Mouse (Mus musculus) cerebellum, postnatal 10 days (tissue): ENCODE results near the gene Efna5.
A peak's percentile ranks its signal among the peaks of the same experiment; 100 is the strongest.

ENCODE experiments used
- DNase-seq, 2 experiments: peaks; one replicate each; pipeline ENCODE4 v3.0.0; 2021; ENCODE audit warnings: mixed read lengths in 2 of 2

Efna5 gene

DNA sequence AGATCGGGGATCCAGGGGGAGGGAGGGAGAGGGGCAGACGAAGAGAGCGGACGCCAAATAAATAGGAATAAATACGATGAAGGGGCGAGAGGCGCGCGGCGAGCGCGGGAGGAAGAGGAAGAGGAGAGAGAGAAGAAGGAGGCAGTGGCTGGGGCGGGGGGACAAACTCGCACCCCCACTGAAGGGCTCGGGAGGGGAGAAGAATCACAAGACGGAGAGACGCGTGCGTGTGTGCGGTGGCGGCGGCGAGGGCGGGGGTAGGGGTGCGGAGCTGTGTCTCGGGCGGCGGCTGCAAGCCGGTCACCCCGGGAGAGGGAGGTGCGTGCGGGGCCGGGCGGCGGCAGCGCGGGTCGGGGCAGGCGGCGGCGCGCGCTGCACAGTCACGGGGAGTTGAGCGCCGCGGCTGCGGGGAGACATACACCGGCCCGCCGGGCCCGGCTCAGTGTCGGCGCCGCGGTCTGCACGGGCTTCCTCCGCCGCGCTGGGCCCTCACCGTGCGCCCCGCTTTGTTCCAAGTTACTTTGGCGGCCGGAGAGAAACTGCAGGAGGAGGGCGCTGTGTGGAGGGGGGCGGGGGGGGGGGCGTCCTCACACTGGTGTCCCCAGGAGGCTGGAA is at the start of gene Efna5:
Efna5 (minus strand) TSS at position 142 of the 615 bp plus-strand sequence.
- peak; percentile 69 to 74 for DNase-seq

DNA sequence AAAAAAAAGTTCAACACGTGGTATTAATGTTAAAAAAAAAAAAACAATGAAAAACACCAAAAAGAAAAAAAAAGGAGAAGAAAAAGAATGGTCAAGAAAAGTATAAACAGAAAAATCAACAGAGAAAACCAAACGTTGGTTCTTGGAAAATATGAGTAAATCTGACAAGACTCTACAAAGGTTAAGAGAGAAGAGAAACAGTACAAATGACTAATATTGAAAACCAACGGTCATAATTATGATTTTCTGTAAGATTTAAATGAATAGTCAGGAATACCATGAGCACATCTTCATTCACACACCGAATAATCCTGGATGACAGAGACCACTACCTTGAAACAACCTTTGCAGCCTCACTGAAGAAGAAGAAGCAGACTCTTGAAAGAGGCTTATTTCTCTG is 34.2 kb upstream of the Efna5 start:
- DNase-seq: no peak

DNA sequence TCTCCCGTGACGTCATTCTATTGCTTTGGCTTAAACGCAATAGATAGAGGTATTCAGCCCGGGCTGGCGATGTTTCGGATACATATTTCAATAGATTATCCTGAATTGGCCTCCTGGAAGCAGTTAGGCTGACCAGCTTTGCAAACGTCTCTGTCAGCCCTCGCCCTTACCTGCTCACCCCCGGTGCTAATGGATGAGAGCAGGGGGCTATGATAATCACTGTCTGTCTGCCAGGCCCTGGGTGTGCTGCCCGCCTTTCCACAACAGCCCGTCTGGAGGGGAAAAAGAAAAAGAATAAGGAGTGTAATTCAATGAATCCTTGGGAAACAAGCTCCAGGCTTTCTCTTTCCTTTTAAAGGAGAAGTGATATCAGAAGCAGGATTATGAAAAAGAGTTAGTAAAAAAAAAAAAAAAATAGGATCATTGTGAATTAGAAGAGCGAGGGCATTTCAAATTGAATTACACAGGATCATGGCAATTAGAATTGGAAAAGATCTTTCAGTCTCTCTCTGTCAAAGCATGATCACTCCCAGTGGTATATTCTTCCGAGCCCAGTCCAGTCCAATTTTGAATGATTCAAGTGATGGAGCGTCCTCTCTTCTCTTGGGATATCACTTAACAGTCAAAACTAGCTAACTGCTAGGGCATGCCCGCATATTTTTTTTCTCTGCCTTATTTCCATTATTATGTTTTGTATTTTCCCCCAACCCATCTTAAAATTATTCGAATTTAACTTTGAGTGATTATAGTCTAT is 24.8 kb upstream of the Efna5 start:
- peak in 1 of 2 experiments; percentile 10 for DNase-seq

DNA sequence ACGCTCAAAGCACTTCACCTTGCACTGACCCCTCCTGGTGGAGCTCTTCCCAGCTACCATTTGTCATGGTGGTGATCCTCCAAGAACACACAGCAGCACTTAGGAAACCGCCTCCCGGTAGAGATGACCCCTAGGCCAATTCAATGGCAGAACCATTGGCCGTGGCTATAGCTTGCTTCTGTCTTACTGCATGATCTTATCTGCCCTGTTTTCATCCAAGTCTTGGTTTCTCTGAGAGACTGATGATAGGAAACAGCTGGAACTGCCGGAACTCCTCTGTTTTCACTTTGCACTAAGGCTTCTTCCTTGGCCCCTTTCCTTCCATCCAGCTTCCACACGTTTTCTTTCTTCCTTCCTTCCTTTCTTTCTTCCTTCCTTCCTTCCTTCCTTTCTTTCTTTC is 17.9 kb upstream of the Efna5 start:
- no peak for DNase-seq

GRCm38 (mm10) chr17:62889991-62890390 is 8.9 kb upstream of the Efna5 start:
- no peak for DNase-seq

DNA sequence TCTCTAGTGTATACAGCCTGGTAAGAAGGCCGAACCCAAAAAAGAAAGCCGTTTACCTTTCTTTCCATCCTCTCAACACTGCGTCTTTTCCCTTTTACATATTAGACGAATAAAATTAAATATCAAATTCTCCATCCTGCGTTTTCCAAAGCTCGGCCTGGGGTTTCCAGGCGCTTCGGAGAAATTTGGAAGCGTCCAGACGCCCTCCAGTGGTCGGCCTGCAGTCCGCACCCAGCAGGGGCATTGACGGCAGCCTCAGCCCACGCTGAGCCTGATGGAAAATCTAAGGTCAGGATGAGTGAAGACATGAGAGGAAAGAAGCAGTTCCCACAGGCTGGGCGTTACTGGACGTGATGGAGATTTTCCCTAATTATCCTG is 3.0 kb upstream of the Efna5 start:
- peak; percentile 94 for DNase-seq

DNA sequence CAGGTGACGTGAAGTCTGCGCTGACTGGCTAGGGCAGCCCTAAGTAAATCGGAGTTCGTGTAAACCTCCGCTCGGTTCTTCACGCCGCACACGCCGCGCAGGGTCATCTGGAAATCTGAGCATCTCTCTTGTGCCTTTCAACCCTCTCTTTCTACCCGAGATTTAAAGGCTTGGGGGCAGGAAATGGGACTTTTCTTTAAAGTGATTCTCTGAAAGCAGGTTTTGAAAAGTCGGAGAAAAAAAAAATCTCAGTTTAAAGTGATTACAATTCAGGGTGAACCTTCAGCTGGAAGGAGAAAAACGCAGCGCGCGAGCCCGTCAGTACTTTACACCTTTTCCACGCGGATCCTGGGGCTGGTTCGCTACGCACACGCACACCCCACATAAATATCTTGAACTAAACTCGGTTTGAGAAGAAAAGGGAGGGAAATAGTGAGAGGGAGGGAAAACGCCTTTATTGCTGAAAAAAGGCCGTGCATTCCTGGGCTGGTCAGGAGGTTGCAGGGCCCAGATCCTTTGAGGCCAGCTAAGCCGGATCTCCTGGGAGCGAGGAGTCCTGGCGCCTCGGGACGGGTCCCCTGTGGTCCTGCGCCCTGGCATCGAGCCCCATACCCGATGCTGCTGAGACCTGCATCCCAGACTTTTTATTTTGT is 2.5 kb upstream of the Efna5 start:
- peak; percentile 76 to 78 for DNase-seq

DNA sequence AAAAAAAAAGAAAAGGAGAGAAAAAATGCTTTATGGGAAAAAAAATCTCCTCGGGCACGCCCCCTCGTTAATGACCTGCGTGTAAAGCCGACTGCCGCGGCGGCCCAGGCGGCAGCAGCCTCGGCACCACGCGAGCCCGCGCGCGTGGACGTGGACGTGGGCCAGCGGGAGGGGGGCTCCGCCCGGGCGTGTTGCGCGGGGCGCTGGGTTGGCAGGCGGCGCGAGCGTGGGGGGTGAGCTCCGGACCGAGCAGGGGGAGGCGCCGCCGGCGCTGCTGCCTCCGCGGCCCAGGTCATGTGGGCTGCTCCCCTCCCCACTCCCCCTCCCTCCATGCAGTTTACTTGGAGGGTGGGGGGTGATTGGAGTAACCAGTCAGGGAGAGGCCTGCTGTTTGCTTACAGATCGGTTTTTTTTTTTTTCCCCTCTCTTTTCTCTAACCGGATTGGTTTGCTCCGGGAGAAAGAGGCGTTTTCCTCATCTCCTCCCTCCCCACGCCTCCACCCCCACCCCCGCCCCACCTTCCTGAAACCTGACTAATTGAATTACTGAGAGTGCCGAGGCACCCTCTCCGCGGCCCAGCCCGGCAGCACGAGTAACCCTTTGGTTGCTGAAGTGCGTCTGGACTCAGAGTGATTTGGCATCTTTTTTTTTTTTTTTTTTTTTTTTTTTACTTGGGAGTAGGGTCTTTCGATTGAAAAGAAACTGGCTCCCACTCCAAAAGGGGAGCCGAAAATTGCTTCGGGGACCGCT is 1.8 kb upstream of the Efna5 start:
- peak; percentile 90 to 94 for DNase-seq

DNA sequence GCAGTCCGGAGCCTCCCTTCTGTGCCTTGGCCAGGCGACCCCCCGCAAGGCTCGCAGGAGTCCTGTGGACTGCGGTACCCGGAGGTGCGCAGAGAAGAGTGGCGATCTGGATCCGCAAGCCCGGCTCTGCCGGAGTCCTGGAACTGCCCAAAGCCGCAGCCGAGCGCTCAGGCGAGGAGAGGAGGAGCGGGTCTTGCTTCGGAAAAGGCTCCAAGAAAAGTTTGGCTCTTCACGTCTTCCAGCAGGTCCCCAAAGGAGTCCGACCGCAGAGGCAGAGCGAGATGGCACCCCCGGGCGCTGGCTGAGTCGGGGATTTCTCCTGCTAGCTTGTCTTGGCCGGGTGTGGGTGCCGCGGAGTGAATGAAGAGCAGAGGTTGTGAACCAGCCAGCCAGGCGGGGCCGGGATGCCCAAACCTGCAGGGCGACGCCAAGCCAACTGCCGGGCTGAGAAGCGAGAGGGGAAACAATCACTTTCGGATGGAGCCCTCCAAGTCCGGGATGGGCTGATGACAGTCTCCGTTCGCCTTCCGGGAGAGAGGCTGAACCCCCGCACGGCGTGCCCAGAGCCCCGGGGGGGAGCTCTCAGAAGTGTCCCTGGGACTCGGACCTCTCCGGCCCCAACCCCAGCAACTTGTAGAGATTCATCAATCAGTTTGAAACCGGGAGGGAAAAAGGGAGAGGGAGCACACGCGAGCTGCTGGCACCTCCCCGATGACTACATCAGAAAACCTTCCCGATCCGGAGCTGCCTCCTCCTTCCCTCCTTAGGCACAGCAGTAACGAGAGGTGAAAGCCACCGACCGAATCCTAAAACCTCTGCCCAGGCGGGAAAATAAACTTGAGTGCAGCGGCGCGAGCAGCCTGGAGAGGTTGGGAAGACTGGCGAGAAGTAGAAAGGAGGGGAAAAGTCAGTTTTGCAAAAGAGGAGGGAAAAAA is 941 bp upstream of the Efna5 start:
- peak; percentile 69 for DNase-seq

- DNase-seq: peak; percentile 75 to 79
Measured at GRCm38 (mm10) chr17:62880311-62881175, 574 bp downstream of the Efna5 start.

GRCm38 (mm10) chr17:62879526-62880310 is 1.4 kb downstream of the Efna5 start:
- DNase-seq: peak; percentile 59 to 71

- no peak for DNase-seq
Measured at GRCm38 (mm10) chr17:62875727-62876126, 5.4 kb downstream of the Efna5 start.

- no peak for DNase-seq
Measured at GRCm38 (mm10) chr17:62871928-62872327, 9.2 kb downstream of the Efna5 start.

DNA sequence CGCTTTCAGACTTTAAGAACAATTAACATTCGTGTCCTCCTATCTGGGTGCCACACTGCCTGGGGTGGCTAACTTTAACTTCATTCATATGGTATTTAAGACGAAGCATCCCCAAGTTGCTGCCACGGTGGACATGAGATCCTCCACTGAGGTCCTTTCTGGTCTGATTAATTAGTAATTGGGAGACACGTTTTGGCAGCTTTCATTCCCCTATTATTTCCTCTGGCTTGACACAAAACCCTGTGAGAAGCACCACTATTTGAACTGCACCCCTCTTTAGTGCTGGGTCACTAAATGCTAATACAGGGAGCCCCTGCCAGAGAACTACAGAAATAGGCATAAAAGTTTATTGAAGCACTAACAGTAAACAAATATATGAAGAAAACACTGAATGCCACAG is 9.9 kb downstream of the Efna5 start:
- no peak for DNase-seq

DNA sequence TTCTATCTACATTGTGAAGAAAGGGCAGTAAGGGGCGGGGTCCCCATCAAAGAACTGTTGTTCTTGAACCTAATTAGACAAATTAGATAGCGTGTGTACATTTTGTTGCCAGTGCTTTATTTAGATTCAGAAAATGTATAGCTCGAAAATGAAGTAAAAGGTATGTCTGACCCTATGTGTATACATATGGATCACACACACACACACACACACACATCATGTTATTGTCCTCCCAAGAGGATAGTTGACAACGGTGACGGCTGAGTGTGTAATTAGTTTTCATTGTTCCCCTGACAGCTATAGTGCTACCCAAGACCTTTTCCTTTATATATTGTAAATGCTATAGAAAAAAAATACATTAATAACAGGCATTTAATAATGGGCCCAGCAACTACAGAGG is 10.7 kb downstream of the Efna5 start:
- DNase-seq: no peak

DNA sequence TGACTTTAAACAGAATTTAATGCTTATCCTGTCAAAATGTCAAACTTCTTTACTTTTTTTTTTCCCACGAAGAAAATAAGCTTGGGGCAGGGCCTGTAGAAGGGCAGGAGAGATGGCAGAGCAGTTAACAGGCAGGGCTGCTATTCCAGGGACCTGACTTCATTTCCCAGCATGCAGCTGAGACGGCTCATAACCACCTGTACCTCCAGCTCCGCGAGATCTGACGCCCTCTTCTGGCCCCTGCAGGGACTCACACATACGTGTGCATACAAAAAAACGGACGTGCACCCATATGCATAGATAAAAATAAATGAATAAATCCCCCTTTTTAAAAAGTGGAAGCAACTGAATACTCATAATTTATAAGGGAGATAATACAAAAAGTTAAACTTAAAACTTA is 16.2 kb downstream of the Efna5 start:
- DNase-seq: no peak

DNA sequence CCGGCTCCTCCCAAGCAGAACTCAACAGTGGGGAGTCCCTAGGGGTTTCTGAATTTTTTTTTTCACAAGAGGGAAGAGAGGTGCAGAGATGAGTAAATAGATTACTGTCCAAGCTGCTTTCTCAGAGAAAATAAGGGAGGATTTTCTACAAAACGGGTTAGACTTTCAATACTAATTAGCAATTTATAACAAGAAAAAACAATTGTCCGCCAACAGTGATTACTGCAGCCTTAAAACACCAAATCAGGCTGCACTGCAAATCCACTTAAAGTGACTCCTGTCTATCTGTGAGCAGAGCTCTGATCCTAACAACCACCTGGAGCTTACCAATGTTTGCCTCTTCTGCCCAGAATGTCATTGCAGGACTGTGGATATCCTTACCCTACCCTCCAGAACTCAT is 18.1 kb downstream of the Efna5 start:
- no peak for DNase-seq

DNA sequence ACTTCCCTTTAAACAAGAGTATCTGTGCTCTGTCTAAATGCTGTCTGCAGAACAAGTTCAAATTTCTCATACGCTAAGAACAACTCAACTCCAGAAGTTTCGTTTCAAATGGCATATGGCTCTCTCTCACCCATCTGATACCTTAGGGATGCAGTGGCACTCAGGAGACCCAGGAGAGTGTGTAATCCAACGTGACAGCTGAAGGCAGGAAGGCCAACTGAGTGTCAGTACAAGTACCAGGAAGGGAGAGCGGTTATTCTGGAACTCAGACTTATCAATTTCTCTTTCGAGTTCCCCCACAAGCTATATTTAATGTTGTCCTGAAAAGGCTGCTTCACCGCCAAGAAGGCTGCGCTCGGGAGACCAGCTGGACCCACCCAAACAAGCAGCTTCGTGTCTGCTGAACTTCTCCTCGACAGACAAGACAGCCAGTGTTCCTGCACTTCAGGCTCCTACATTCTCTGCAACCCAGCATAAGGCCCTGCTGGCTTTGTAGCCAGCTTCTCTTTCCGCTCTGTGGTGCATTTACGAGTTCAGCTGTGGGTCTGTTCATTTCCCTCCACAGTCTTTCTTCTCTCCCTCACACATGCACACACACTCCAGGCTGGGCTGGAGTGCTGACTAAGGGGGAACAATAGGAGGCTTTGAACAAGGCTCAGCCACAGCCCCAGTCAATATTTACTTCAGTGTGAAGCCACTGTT is 18.7 kb downstream of the Efna5 start:
- peak; percentile 49 to 53 for DNase-seq

DNA sequence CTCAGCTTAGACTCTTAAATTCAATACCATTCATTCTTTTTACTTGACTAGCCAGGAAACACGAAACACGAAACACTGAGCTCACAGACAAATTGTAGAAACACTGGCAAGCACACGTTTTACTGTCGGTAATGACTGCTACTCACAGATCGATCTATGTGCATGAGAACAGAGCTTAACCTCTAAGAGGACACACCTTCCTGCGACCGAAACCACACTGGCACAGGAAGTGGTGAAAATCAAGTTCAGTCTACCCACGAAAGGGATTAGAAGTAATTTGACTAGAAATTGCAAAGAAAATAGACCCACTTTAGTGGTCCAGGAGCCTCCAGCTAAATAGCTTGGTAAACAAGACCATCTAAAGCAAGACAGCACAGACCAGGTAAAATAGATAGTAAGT is 23.8 kb downstream of the Efna5 start:
- DNase-seq: no peak

DNA sequence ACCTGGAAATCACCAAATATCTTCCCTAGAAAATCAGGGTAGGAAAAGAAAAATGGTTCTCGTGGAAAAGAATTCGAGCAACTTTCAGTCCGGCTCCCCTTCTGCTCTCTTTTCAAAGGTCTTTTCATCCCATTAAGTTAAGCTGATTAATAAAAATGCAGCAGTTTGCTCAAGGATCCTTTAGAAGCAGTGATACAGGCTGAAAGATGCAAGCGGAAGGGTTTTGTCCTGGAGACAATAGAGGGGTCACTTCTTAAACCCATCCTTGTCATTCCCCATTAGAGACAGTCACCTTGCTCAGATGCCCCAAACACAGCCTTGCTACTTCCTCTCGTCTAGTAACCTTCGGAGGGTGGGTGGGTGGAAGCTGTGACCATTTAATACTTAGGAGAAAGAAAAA is 27.4 kb downstream of the Efna5 start:
- no peak for DNase-seq
